Mouse (Mus musculus): Measurements from ENCODE around the gene Gng2. TPM values are rescaled to one million over a fixed set of nuclear protein-coding genes. Genes with fewer than 3 reads are reported as not detected.

Gng2 gene
- polyA plus RNA-seq, 1 experiment = 16.1 TPM

DNA sequence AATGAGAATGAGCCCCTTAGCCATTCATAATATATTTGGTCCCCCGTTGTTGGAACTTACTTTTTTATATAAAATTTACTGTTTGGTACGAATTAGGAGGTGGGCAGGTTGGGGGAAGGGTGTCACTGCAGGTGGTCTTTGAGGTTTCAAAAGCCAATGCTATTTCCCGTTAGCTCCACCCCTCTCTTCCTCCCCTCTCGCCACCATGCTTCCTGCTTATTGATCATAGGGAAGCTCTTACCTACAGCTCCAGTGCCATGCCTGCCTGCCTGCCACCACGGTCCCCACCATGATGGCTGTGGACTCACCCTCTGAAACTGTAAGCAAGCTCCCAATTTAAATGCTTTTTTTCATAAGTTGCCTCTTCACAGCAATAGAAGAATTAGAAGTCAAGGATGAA lies 16.6 kb upstream of the Gng2 start:
- WGBS = 55% methylated on average over 5 of the region's 5 CpGs
- no peak for TF ChIP-seq POLR2A (IDR thresholded peaks at IDR 0.05; ENCODE audit: borderline replicate concordance, extremely low read depth, low read depth, low read length)
- no peak for DNase-seq
- Histone ChIP-seq H3K4me1 (ENCODE audit: control insufficient read depth, insufficient read depth, low read length) (no peaks in the 10 kb centered on the region), H3K4me3 (replicated peaks; ENCODE audit: extremely low read depth, low read depth, low read length) (no peak overlapping the region)

DNA sequence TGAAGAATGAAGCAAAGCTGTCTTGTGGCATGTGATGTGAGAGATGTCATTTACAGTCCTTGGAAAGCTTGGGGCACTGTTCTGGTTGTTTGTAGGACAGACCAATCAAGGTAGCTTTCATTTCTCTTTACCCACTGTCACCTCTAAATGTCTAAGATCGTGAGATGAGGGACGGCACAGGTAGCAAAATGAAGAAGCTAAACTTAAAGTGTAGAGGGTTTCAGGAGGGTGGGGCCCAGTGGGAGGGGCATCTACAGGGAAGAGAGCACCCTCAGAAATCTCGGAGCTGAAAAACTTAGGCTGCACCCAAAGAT lies 16.1 kb upstream of the Gng2 start:
- H3K4me3 ChIP-seq (replicated peaks; ENCODE audit: extremely low read depth, low read depth, low read length) = no peak overlapping the region
- DNase-seq = no peak
- TF ChIP-seq POLR2A (IDR thresholded peaks at IDR 0.05; ENCODE audit: borderline replicate concordance, extremely low read depth, low read depth, low read length) (no peak), CTCF (IDR thresholded peaks at IDR 0.05; ENCODE audit: insufficient read depth, low read length) (no peak)
- no peaks in the 10 kb centered on the region for H3K4me1 ChIP-seq (ENCODE audit: control insufficient read depth, insufficient read depth, low read length)
- WGBS = 69% methylated on average over 3 of the region's 3 CpGs

DNA sequence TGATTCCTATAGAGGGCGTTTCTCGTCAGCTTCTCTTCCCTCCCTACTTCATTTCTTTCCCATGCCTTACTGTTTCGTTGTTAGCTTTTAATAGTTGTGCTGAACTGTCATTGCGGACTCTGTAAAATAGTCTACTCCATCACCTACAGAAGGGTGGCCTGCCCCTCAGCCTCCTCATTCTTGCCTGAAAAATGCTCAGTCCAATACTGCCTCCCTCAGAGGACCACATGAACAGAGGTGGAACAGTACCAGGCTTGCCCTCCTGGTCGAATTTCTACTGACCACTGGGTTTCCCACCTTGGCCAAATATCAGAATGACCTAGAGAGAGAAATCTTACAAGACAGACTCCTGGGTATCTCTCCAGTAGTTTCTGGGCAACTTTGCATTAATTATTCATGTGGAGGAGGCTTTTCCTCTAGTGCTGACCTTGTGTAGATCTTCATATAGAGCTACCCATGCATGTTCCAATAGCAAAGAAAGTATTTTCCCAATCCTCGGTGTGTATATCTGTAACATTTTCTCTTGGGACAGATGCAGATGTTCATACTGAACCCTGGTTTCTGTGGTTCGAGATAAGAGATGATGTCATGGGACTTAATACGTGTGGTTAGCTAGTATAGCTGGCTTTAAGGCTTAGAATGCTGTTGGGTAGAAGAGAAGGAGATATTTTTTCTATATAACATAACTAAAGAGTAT lies 15.6 kb upstream of the Gng2 start:
- no peaks in the 10 kb centered on the region for H3K4me1 ChIP-seq (ENCODE audit: control insufficient read depth, insufficient read depth, low read length)
- no peak for TF ChIP-seq CTCF (IDR thresholded peaks at IDR 0.05; ENCODE audit: insufficient read depth, low read length)
- no peak for TF ChIP-seq POLR2A (IDR thresholded peaks at IDR 0.05; ENCODE audit: borderline replicate concordance, extremely low read depth, low read depth, low read length)
- H3K4me3 ChIP-seq (replicated peaks; ENCODE audit: extremely low read depth, low read depth, low read length) = no peak overlapping the region
- WGBS = 83% methylated on average over 8 of the region's 8 CpGs
- no peak for DNase-seq

DNA sequence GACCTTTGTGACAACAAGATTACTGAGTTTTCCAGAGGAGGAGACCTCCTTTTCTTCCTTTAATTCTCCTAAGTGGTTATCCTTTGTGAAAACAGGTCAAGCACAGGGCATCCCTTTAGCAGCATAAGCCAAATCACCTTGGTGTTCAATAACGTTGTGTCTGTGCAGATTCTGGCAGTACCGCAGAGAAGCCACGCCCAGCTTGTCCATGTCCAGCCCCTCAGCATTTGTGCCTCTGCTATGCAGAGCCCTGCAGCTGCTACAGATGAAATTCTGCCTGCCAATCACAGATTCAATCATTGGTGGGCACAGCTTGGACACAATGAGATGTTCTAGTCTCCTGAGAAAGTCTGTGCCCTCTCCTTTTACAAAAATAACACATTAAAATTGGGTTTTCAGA lies 14.4 kb upstream of the Gng2 start:
- DNase-seq = no peak
- TF ChIP-seq CTCF (IDR thresholded peaks at IDR 0.05; ENCODE audit: insufficient read depth, low read length) (no peak), POLR2A (IDR thresholded peaks at IDR 0.05; ENCODE audit: borderline replicate concordance, extremely low read depth, low read depth, low read length) (no peak)
- Histone ChIP-seq H3K4me3 (replicated peaks; ENCODE audit: extremely low read depth, low read depth, low read length) (no peak overlapping the region), H3K4me1 (ENCODE audit: control insufficient read depth, insufficient read depth, low read length) (no peaks in the 10 kb centered on the region)
- WGBS = 61% methylated on average over 3 of the region's 3 CpGs

DNA sequence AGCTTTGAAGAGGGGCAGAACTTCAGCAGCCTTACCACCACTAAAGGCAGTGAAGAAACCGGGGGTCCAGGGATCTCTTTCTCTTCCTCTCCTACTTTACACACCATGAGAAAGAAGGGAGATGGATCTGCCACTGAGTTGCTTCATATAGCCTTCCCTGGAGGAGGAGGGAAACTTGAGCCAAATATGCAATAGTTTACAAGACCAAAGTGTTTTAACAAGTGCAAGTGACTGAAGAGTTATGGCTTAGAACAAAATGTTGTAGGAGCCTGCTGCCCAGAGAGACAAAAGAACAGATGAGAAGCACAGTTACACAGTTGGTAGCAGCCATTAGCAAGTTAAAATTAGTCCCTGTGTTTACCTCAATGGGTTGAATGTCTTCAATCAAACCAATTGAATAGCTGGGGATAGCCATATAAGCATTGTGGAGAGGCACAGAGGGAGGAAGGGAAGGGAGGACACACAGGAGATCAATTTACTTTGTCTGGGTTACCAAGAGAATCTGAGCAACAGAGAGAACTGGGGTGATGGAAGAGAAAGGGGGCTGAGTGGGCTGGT lies 13.1 kb upstream of the Gng2 start:
- DNase-seq = no peak
- Histone ChIP-seq H3K4me3 (replicated peaks; ENCODE audit: extremely low read depth, low read depth, low read length) (no peak overlapping the region), H3K4me1 (ENCODE audit: control insufficient read depth, insufficient read depth, low read length) (peaks cover 6% of the 10 kb centered on the region)
- 60% methylated on average over 1 of the region's 1 CpGs for WGBS
- TF ChIP-seq CTCF (IDR thresholded peaks at IDR 0.05; ENCODE audit: insufficient read depth, low read length) (no peak), POLR2A (IDR thresholded peaks at IDR 0.05; ENCODE audit: borderline replicate concordance, extremely low read depth, low read depth, low read length) (no peak)

DNA sequence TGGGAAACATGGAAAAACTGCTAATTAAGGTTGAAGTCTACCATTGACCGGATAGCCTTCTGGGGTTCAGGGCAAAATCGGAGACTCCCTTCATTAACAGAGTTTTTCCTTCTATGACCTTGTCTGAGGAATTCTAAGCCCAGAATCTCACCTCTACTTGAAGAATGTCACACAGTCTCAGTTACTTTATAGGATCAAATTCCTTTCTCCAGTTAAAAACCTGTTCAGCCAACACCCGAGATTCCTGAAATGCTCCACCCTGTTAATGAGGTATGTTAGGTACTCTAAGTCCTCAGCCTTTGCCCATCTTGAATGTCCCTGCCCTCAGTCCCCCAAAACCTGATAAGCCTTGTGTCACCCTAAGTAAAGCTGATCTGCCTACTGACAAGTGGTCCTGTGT lies 11.0 kb upstream of the Gng2 start:
- no peak for DNase-seq
- no peak for TF ChIP-seq CTCF (IDR thresholded peaks at IDR 0.05; ENCODE audit: insufficient read depth, low read length)
- TF ChIP-seq POLR2A (IDR thresholded peaks at IDR 0.05; ENCODE audit: borderline replicate concordance, extremely low read depth, low read depth, low read length) = no peak
- peaks cover 10% of the 10 kb centered on the region for H3K4me1 ChIP-seq (ENCODE audit: control insufficient read depth, insufficient read depth, low read length)
- H3K4me3 ChIP-seq (replicated peaks; ENCODE audit: extremely low read depth, low read depth, low read length) = no peak overlapping the region
- WGBS = 81% methylated on average over 3 of the region's 3 CpGs

DNA sequence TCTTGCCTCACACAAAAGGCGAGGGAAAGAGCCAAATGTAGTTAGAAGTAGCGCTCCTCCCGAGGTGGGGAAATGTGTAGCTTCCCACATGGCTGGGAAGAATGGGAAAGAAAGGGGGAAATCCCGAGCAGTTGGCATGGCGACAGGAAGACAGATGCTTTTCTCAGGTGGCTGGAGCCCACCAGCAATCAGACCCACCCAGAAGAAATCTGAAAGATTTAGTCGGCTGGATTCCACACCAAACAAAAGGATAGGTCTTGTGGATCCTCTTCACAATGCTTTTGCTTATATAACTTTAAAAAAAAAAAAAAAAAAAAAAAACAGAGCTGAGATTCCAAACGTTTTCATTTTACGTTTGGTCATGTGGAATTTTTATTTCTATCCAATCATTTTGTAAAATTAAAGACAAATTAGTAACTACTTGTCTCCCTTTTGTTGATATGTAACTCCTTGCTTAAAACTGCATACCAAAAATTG lies 10.0 kb upstream of the Gng2 start:
- 18% methylated on average over 8 of the region's 8 CpGs for WGBS
- TF ChIP-seq CTCF (IDR thresholded peaks at IDR 0.05; ENCODE audit: insufficient read depth, low read length) (no peak), POLR2A (IDR thresholded peaks at IDR 0.05; ENCODE audit: borderline replicate concordance, extremely low read depth, low read depth, low read length) (no peak)
- no peak overlapping the region for H3K4me3 ChIP-seq (replicated peaks; ENCODE audit: extremely low read depth, low read depth, low read length)

DNA sequence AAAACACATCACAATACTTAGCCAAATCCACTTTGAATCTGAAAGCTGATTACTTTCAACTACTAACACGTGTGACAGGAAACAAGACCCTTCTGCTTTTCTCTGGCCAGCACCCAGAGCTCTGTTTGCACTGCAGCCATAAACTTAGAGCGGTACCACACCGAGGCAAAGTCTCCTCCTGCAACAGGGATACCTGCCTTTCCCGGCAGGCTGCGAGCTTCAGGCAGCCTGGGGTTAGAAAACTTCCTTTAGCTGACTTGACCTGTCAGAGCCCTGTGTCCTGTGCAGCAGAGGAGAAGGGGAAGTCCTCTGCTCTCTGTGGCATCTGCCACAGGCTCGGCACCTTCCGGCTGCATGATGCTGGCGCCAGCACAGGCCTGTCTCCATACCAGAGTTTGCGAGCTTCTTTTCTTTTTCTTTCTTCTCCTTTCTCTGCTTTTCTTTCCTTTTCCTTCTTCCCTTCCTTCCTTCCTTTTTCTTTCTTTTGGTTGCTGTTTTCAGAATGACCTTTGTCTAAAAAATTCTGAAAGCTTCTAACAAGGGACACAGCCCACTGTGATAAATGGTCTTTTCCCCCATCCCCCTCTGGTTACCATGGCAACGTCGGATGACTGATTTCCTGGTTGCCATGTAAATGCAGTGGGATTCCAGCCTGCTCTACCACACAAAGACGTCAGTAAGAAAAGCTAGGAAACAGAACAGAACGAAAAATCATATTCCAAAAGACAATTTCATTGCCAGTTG lies 9.4 kb upstream of the Gng2 start:
- no peak overlapping the region for H3K4me3 ChIP-seq (replicated peaks; ENCODE audit: extremely low read depth, low read depth, low read length)
- DNase-seq = no peak
- TF ChIP-seq CTCF (IDR thresholded peaks at IDR 0.05; ENCODE audit: insufficient read depth, low read length) (no peak), POLR2A (IDR thresholded peaks at IDR 0.05; ENCODE audit: borderline replicate concordance, extremely low read depth, low read depth, low read length) (peak; percentile 5; the same call in 1 of the 2 replicates)
- WGBS = 6% methylated on average over 13 of the region's 13 CpGs
- H3K4me1 ChIP-seq (ENCODE audit: control insufficient read depth, insufficient read depth, low read length) = peaks cover 10% of the 10 kb centered on the region

More for the DNA sequence above, 10.0 kb upstream of the Gng2 start:
- no peak for DNase-seq
- H3K4me1 ChIP-seq (ENCODE audit: control insufficient read depth, insufficient read depth, low read length) = peaks cover 10% of the 10 kb centered on the region

DNA sequence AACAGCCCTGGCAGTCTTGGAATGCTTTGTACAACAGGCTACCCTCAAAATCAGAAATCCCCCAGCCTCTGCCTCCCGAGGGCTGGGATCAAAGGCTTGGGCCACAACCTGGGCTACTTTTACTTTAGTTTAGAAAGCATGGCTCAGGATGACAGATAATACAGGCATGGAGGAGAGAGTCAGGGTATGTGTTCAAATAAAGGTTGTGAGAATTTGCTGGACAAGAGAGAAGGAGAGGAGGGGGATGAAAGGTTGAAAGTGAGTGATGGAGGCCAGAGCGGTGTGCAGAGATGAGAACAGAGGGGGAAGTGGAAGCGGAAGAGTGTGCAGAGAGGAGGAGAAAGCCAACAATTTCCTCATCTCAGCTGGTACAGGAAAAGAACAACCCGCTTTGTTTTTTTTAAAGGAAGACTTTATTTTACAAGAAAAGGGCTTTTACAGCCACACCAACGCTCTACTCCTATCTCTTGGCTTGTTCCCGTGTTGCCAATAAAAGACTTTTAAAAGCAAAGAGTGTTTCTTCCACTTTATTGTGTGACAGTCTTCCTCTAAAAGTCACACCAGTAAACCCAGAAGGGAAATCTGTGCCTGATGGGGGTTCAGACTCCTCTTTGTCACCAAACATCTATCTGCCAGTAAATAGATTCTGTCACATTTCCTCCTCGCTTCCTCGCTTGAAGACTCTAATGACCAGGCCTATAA lies 8.6 kb upstream of the Gng2 start:
- DNase-seq = no peak
- Histone ChIP-seq H3K4me3 (replicated peaks; ENCODE audit: extremely low read depth, low read depth, low read length) (no peak overlapping the region), H3K4me1 (ENCODE audit: control insufficient read depth, insufficient read depth, low read length) (peaks cover 10% of the 10 kb centered on the region)
- TF ChIP-seq POLR2A (IDR thresholded peaks at IDR 0.05; ENCODE audit: borderline replicate concordance, extremely low read depth, low read depth, low read length) (no peak), CTCF (IDR thresholded peaks at IDR 0.05; ENCODE audit: insufficient read depth, low read length) (no peak)
- 34% methylated on average over 8 of the region's 8 CpGs for WGBS
